Mouse (Mus musculus) spleen, adult 18-20 months (tissue): ENCODE results near the gene Crybg2.

Experiments used
- DNase-seq, 2 experiments: peaks; one replicate each; pipeline ENCODE4 v3.0.0; 2022; ENCODE audit warnings: mixed read lengths in 2 of 2

The Crybg2 gene

GRCm38 (mm10) chr4:134122281-134122680, 61.7 kb downstream of the Crybg2 start:
- no peak for DNase-seq

- no peak for DNase-seq
Measured at GRCm38 (mm10) chr4:134123147-134123546, 62.5 kb downstream of the Crybg2 start.

DNA sequence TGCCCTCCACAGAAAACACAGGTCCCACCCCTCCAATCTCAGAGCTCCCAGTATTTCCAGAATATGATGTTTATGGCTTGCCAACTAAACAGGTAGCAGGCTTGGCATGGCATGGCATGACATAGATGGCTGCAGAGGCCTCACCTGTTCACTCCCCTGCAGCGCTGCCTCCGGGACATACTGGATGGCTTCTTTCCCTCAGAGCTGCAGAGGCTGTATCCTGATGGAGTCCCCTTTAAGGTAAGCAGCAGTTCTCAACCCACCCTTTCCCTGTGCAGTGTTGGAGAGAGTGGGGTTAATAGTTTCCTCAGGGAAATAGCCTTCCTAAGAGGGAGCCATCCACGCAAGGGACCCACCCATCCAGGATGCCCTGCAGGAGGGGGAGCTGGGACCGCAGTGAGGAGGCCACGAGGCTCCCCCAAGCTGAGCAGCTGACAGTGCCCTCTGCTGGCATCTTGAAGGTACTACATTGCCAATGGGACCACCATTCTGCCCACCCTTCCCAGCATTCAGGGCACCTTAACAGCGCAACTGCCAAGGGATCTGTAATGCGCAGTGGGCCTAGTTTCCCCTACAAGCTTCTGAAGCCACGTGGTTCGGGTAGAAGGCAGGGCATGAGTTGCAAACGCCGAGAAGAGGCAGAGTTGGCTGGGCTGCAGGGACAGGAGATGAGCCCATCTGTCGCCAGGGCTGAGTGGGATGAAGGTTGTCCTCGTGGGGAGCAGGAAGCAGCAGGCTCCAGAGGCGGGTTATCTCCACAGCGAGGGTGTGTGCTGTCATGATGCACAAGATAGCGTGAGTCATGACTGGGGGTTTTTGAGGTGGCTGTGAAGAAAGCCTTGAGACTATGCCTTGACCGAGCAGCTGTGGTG, 63.3 kb downstream of the Crybg2 start:
- peak; percentile 55 to 69 for DNase-seq

DNA sequence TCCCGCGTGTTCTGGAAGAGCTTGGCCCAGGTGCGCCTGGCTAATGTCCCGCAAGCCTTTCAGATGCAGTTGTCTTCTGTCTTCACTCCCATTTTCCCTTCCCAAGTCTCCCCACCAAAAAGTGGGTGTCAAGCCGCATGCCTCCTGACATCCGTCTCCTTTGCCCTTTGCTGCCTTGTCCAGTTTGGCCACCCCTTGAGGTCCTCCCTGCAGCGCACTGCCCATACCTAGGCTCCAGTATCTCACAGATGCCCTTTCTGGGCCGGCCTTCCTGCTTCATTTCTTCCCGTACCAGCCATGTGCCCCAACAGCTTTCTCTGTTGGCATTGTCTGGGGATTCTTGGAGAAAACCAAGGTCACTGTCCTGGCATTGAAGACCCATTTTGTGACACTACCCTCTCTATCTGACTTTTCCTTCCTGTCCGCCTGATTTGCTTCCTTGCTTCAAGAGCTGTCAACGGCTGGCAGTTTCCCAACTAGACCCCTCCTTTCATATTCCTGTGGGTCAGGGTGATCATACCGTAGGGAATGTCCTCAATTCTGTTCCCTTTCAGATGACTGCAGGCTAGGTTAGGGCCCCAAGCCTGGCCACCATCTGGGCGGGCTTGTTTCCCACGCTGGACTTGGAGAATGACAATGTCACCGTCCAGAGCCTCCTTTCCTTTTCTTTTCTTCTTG, 64.9 kb downstream of the Crybg2 start:
- DNase-seq: no peak

DNA sequence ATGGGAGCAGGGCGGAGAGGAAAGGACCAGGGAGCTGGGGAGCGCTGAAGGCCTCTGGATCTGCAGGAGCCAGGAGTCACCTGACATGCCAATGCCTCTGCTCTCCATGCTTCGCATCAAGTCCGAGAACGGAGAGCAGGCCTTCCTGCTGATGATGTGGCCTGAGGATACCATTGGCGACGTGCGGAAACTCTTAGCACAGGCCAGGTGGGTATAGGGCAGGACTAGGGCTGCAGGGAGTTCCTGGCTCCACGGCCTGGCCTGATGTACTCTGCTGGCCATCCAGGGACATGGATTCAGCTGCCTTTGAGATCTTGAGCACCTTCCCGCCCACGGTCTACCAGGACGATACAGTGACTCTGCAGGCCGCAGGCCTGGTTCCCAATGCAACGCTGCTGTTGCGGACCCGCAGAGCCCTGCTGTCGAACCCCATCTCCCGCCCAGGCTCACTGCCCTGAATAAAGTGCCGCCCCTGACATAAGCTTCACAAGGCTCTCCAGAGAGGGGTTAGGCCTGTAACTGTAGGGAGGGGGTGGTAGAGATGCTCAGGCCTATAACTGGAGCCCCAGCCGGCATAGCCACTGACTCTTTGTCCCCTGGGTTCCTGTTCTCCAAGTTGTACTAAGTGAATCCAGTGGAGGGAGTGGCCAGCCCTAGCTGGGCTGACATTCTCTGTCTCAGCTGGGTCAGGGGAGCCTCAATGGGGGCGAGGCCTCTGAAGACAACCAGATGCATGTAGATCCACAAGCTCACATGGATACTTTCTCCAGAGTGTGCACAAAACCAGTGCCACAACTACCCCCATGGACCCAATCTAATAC, 65.9 kb downstream of the Crybg2 start:
- DNase-seq: no peak

GRCm38 (mm10) chr4:134127121-134127455, 66.5 kb downstream of the Crybg2 start:
- no peak for DNase-seq

DNA sequence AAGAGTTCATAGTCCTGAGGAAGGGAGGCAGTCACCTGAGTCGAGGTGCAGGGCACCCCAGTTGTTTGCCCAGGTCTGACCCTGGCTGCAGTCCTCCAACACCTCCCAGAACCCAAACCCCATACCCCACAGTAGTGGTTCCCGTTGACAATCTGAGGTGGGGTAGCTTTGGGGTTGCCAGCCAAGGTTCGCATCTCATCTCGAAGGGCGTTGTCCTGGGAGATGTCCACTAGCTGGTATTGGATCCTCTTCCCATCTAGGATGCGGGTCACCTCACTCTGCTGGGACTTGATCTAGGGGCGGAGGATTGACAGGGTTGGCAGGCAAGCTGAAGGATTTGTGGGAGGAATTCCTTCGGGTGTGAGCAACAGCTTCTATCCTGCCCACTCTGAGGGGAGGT, 67.2 kb downstream of the Crybg2 start:
- DNase-seq: no peak

GRCm38 (mm10) chr4:134128221-134128982, 67.8 kb downstream of the Crybg2 start, which contains the start of gene Sh3bgrl3:
TSS of gene Sh3bgrl3 (minus strand) at chr4:134128789.
- DNase-seq: peak; percentile 86 to 87

DNA sequence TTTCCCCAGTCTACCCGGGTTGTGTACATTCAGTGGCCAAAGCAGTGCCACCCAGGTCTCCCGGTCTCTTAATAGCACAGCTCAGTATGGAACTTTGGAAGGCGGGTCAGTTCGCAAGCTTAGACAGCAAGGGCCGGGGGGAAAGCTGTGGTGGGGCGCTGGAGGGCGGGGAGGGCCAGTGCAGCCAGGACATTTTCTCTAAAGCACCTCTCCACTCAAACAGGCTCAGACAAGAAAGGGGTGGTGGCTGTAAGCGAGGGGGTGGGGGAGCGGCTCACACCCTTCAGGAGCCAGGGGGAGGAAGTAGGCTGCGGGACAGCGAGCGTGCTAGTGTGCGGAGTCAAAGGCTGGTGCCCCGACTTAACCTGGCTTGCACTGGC, 68.4 kb downstream of the Crybg2 start:
- DNase-seq: no peak

GRCm38 (mm10) chr4:134129482-134129881, 68.9 kb downstream of the Crybg2 start:
- DNase-seq: no peak

GRCm38 (mm10) chr4:134132117-134132516, 71.5 kb downstream of the Crybg2 start:
- no peak for DNase-seq

- DNase-seq: no peak
Measured at GRCm38 (mm10) chr4:134132519-134133095, 72.0 kb downstream of the Crybg2 start.

DNA sequence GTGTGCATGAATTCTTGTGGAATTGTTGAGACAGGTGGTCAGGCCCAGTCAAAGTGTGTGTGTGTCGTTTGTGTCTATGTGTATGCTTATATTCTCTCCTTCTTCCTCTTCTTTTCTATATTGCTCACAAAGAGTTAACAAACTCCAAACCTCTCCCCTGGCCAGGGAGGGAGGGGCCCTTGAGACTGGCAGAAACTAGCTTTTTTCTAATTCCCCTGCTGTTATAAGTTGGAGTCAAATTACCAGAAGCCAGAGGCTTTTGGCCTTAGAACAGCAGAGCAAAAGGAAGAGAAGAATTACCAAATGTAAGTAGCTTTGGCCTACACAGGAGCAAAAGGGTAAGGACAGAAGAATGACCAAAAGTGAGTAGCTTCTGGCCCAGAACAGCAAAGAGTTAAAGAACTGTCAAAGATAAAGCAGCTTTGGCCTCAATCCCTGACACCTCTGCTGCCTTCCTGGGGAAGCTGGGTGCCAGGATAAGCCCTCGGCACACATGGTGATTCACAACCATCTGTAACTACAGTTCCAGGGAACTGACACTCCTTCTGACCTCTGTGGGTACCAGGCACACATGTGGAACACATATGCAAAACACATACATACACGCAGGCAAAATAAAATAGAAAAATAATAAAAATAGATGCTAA, 75.8 kb downstream of the Crybg2 start:
- no peak for DNase-seq

GRCm38 (mm10) chr4:134138857-134139256, 78.2 kb downstream of the Crybg2 start:
- no peak for DNase-seq
